Mouse (Mus musculus): ENCODE data around the gene Il1f9. TPM values are rescaled to one million over a fixed set of nuclear protein-coding genes. Genes with fewer than 3 reads are reported as not detected.
"Not testable (repeated sequence)": the region's sequence is repeated elsewhere in the genome, so short reads cannot be mapped to it uniquely, and the experiment has no call there.

Gene Il1f9
- not detected in 2 replicates for polyA plus RNA-seq (2014; fragmentation: Nextera tagmentation; extraction: Ambion mirVana)

DNA sequence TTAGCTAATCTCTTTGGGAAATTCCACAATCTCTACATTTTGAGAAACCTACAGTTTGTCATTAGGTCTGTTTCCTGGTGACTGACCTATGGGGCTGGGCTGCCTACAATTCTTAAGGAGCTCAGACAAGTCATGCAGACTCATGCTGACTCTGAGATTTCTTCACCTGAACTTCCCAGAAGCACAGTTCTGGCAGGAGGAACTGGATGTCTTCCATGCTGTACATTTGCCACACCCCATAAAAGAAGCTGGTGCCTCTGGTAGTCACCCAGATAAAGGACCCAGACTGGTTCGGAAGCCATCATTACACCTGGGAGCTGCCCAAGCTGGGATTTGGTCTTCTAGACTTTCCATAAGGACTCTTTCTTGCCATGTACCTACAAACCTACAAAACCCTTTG, at the start of gene Il1f9:
Il1f9 (plus strand) TSS at position 301 of the 400 bp plus-strand sequence.
- 93% methylated on average over 1 of the region's 1 CpGs for WGBS

DNA sequence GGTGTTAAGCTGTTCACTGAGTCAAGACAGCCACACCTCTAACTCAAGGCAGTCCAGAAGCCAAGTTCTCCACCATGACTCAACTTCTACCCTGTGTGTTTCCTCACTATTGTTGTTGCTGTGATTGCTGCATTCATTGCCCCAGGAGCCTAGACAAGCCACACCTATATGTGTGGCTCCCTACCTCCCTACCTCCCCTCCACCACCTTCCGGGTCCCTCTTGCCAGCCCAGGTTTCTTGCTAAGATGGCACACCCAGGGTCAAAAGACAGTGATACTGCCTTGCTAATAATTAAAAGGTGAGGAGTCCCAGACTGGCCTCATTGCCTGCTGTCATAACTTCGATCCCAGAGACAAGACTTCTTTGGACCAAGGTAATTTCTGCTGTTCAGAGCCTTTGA, 33.4 kb upstream of the Il1f9 start, which contains the start of gene Il1f8:
Il1f8 (plus strand) TSS at position 301 of the 400 bp plus-strand sequence.
- H3K9me3 ChIP-seq (ENCODE audit: control insufficient read depth, low read depth, low read length), result no peaks in the 10 kb centered on the region
- H3K4me3 ChIP-seq (ENCODE audit: low read depth, low read length), result no peak within 1 kb of the TSS
- 79% methylated on average over 2 of the region's 2 CpGs for WGBS
- H3K36me3 ChIP-seq (ENCODE audit: control insufficient read depth, insufficient read depth, low read length), result no peaks in the 10 kb centered on the region
- no peak within 1 kb of the TSS for H3K4me2 ChIP-seq (replicated peaks; ENCODE audit: low read depth, low read length)
- H3K27ac ChIP-seq (ENCODE audit: low read length), result no peak within 1 kb of the TSS
- ATAC-seq (ENCODE audit: insufficient number of reproducible peaks, insufficient read depth, low FRiP score, low read depth), result no peak
- H3K4me1 ChIP-seq (ENCODE audit: control insufficient read depth, insufficient read depth, low read length), result no peaks in the 10 kb centered on the region
- H3K27me3 ChIP-seq (ENCODE audit: control insufficient read depth, insufficient read depth, low read length), result no peaks in the 10 kb centered on the region
- H3K9ac ChIP-seq (replicated peaks; ENCODE audit: low read depth, low read length), result no peak within 1 kb of the TSS

More for the DNA sequence above, at the start of gene Il1f9:
- ATAC-seq (ENCODE audit: insufficient number of reproducible peaks, insufficient read depth, low FRiP score, low read depth), result no peak
- Histone ChIP-seq H3K9me3 (ENCODE audit: control insufficient read depth, low read depth, low read length) (no peaks in the 10 kb centered on the region), H3K4me2 (replicated peaks; ENCODE audit: low read depth, low read length) (no peak within 1 kb of the TSS), H3K4me3 (ENCODE audit: low read depth, low read length) (no peak within 1 kb of the TSS), H3K9ac (replicated peaks; ENCODE audit: low read depth, low read length) (no peak within 1 kb of the TSS), H3K27ac (ENCODE audit: low read length) (no peak within 1 kb of the TSS), H3K36me3 (ENCODE audit: control insufficient read depth, insufficient read depth, low read length) (no peaks in the 10 kb centered on the region), H3K27me3 (ENCODE audit: control insufficient read depth, insufficient read depth, low read length) (no peaks in the 10 kb centered on the region), H3K4me1 (ENCODE audit: control insufficient read depth, insufficient read depth, low read length) (no peaks in the 10 kb centered on the region)

DNA sequence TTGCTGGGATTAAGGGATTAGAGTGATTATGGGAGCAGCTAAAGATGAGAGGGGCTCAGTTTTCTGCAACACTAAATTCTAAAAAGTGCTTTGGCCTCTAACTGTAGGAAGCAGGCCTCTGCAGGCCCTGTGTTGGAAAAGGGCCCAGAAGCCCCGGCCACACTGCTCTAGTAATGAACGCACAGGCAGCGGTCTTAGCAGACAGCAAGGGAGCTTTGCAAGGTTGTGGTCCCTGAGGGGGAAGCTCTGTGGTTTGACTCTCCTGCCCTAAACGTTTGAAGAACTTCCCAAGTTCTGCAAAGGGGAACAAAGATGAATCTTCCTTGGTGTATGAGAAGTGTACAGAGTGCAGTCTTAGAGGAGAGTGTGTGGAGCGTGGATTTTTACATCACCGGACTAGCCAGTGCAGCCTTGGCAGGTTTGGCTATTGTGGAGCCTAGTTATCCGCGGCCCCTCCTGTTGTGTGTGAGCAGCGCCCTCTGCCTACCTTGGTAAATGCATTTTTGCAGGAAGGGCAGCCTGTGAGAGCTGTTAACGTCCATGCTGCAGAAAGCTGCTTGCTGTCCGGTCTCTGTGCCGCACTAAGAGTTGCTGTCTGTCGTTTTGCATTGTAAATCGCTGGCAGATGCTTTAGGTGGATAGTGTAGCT, 4.5 kb upstream of the Il1f9 start:
- not testable (repeated sequence) for H3K9me3 ChIP-seq (ENCODE audit: control insufficient read depth, low read depth, low read length); H3K36me3 ChIP-seq (ENCODE audit: control insufficient read depth, insufficient read depth, low read length); H3K4me1 ChIP-seq (ENCODE audit: control insufficient read depth, insufficient read depth, low read length); H3K27ac ChIP-seq (ENCODE audit: low read length); H3K4me2 ChIP-seq (replicated peaks; ENCODE audit: low read depth, low read length); H3K9ac ChIP-seq (replicated peaks; ENCODE audit: low read depth, low read length); H3K4me3 ChIP-seq (ENCODE audit: low read depth, low read length); H3K27me3 ChIP-seq (ENCODE audit: control insufficient read depth, insufficient read depth, low read length)
- WGBS, result 18% methylated on average over 14 of the region's 14 CpGs
- ATAC-seq (ENCODE audit: insufficient number of reproducible peaks, insufficient read depth, low FRiP score, low read depth), result peak; percentile 46; the same call in 1 of the 2 replicates

DNA sequence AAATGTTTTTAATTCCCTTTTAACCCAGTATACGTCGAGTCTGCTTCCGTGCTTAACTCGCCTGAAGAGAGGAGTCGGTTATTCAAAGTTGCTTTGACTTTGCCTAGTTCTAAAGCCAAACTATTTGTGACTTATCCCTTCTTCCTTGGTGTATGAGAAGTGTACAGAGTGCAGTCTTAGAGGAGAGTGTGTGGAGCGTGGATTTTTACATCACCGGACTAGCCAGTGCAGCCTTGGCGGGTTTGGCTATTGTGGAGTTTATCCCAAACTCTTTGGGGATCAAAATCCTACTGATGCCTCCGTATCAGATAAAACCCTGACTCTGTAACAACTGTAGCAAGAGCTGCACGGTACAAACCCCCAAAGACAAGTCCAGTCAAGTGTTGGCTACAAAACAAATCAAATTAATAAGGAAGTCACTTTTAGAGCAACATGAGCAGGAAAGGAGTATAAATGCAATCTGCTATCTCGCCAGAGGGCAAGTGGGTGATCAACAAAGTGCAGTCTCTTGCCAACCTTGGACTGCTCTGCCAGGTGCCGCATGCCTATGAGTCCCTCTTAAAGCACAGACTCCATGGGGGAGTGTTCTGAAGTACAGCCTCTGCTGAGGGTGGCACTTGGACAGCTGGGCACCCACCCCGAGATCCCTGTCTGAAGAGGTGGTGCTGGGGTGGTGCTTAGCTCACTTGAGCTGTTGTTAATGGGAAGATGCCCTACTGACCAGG, 3.7 kb upstream of the Il1f9 start:
- 54% methylated on average over 13 of the region's 13 CpGs for WGBS
- not testable (repeated sequence) for ATAC-seq (ENCODE audit: insufficient number of reproducible peaks, insufficient read depth, low FRiP score, low read depth); H3K27me3 ChIP-seq (ENCODE audit: control insufficient read depth, insufficient read depth, low read length); H3K9me3 ChIP-seq (ENCODE audit: control insufficient read depth, low read depth, low read length); H3K27ac ChIP-seq (ENCODE audit: low read length); H3K36me3 ChIP-seq (ENCODE audit: control insufficient read depth, insufficient read depth, low read length); H3K9ac ChIP-seq (replicated peaks; ENCODE audit: low read depth, low read length); H3K4me1 ChIP-seq (ENCODE audit: control insufficient read depth, insufficient read depth, low read length); H3K4me2 ChIP-seq (replicated peaks; ENCODE audit: low read depth, low read length); H3K4me3 ChIP-seq (ENCODE audit: low read depth, low read length)

DNA sequence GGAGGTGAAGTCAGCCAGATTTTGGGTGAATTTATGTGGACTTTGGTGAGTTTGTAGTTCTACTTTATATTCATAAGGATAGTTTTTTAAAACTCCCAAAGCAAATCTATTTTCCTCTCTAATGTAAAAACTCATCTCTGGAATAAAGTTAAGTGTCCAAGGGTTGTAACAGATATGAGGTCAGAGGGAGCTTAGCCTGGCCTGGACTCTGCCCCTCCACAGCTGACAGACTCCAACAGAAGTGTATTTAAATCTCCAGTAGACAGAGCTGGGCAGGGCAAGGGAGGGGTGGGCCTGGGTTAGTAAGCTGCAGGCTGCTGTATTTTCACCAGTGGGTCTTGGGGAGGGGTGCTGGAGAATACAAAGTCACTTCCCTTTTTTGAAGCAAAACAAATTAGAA, 2.2 kb upstream of the Il1f9 start:
- not testable (repeated sequence) for H3K27ac ChIP-seq (ENCODE audit: low read length); H3K9ac ChIP-seq (replicated peaks; ENCODE audit: low read depth, low read length); ATAC-seq (ENCODE audit: insufficient number of reproducible peaks, insufficient read depth, low FRiP score, low read depth); H3K36me3 ChIP-seq (ENCODE audit: control insufficient read depth, insufficient read depth, low read length); H3K27me3 ChIP-seq (ENCODE audit: control insufficient read depth, insufficient read depth, low read length); H3K4me1 ChIP-seq (ENCODE audit: control insufficient read depth, insufficient read depth, low read length); H3K9me3 ChIP-seq (ENCODE audit: control insufficient read depth, low read depth, low read length); H3K4me2 ChIP-seq (replicated peaks; ENCODE audit: low read depth, low read length); H3K4me3 ChIP-seq (ENCODE audit: low read depth, low read length)

DNA sequence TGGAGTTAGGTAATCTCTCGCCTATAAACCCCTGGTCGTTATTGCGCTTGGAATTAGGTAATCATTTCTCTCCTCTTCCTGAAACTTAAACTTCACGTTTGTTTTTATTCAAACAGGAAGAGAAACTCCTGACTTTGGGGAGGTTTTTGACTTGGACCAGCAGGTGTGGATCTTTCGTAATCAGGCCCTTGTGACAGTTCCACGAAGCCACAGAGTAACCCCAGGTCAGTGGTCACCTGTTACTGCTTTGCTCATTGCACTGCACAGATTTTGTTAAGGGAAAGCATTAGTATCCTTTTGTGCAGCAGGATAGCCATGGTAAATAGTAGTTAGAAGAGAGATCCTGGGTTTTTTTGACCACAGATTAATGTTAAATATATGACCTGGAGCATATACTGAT, 1.3 kb downstream of the Il1f9 start:
- H3K4me1 ChIP-seq (ENCODE audit: control insufficient read depth, insufficient read depth, low read length), result no peaks in the 10 kb centered on the region

DNA sequence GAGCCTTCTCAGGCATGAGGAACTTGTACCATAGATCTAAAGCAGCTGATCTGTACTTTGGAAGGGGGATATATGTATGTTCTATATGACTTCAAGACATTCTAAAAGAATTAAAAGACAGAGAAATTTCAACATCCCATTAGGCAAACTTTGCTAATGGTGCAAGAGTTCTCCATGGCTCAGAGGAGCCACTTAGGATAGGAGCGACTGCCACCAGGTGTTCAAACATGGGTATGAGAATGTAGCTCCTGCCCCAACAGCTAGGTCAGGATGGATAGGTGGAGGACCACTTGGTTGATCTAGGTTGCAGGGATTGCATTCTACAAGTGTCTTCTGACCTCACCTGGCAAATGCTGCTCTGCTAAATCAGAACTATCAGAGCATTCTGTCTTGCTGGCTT, 1.9 kb downstream of the Il1f9 start:
- WGBS, result 52% methylated on average over 1 of the region's 1 CpGs

More for the DNA sequence above, 1.3 kb downstream of the Il1f9 start:
- Histone ChIP-seq H3K27ac (ENCODE audit: low read length) (no peak overlapping the region), H3K4me2 (replicated peaks; ENCODE audit: low read depth, low read length) (no peak overlapping the region), H3K27me3 (ENCODE audit: control insufficient read depth, insufficient read depth, low read length) (no peaks in the 10 kb centered on the region), H3K4me3 (ENCODE audit: low read depth, low read length) (no peak overlapping the region), H3K9me3 (ENCODE audit: control insufficient read depth, low read depth, low read length) (no peaks in the 10 kb centered on the region), H3K36me3 (ENCODE audit: control insufficient read depth, insufficient read depth, low read length) (no peaks in the 10 kb centered on the region), H3K9ac (replicated peaks; ENCODE audit: low read depth, low read length) (no peak overlapping the region)
- 56% methylated on average over 6 of the region's 6 CpGs for WGBS
- no peak for ATAC-seq (ENCODE audit: insufficient number of reproducible peaks, insufficient read depth, low FRiP score, low read depth)

DNA sequence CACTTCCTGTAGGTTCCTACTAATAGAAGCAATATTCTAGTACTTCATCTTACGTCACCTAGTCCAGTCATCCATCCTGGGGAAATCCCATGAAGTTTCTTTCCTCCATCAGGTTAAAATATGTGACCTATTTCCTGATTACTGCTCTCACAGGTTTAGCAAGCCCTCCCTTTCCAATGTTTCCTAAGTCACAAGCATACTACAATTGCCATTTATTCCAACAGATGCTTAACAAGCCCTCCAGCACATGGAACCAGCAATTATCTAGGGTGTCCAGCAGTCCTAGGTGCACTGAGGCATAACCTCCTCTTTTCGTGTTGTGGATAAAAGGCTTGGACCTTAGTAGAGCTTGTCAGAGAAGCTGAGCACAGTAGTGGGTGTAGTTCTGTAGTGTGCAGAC, 28.8 kb downstream of the Il1f9 start, which contains the start of gene Il1f6:
Il1f6 (plus strand) TSS at position 301 of the 400 bp plus-strand sequence.
- H3K4me1 ChIP-seq (ENCODE audit: control insufficient read depth, insufficient read depth, low read length), result no peaks in the 10 kb centered on the region
- no peaks in the 10 kb centered on the region for H3K9me3 ChIP-seq (ENCODE audit: control insufficient read depth, low read depth, low read length)
- 86% methylated on average over 2 of the region's 2 CpGs for WGBS
- ATAC-seq (ENCODE audit: insufficient number of reproducible peaks, insufficient read depth, low FRiP score, low read depth), result no peak
- no peak within 1 kb of the TSS for H3K4me3 ChIP-seq (ENCODE audit: low read depth, low read length)
- H3K27ac ChIP-seq (ENCODE audit: low read length), result no peak within 1 kb of the TSS
- H3K9ac ChIP-seq (replicated peaks; ENCODE audit: low read depth, low read length), result no peak within 1 kb of the TSS
- no peaks in the 10 kb centered on the region for H3K27me3 ChIP-seq (ENCODE audit: control insufficient read depth, insufficient read depth, low read length)
- H3K36me3 ChIP-seq (ENCODE audit: control insufficient read depth, insufficient read depth, low read length), result no peaks in the 10 kb centered on the region
- no peak within 1 kb of the TSS for H3K4me2 ChIP-seq (replicated peaks; ENCODE audit: low read depth, low read length)

More for the DNA sequence above, 1.9 kb downstream of the Il1f9 start:
- Histone ChIP-seq H3K4me1 (ENCODE audit: control insufficient read depth, insufficient read depth, low read length) (no peaks in the 10 kb centered on the region), H3K4me2 (replicated peaks; ENCODE audit: low read depth, low read length) (no peak overlapping the region), H3K27me3 (ENCODE audit: control insufficient read depth, insufficient read depth, low read length) (no peaks in the 10 kb centered on the region), H3K36me3 (ENCODE audit: control insufficient read depth, insufficient read depth, low read length) (no peaks in the 10 kb centered on the region), H3K27ac (ENCODE audit: low read length) (no peak overlapping the region), H3K4me3 (ENCODE audit: low read depth, low read length) (no peak overlapping the region), H3K9me3 (ENCODE audit: control insufficient read depth, low read depth, low read length) (no peaks in the 10 kb centered on the region), H3K9ac (replicated peaks; ENCODE audit: low read depth, low read length) (no peak overlapping the region)
- ATAC-seq (ENCODE audit: insufficient number of reproducible peaks, insufficient read depth, low FRiP score, low read depth), result no peak

Data from stomach, embryonic 14.5 days (tissue).